Mouse (Mus musculus) neural tube, embryonic 14.5 days (tissue): ENCODE measurements at regions not wholly inside any gene's neighbourhood (a gene's known extent, or its start where the extent isn't known, plus 50 kb on each side); places are given as distances from the start of the nearest gene placed in this dataset.
"Not testable (repeated sequence)": the region's sequence is repeated elsewhere in the genome, so short reads cannot be mapped to it uniquely, and the experiment has no call there.

Source experiments
- ATAC-seq: fragments of 200-750 bp; cut with Nextera tagmentation; 2 replicates; pipeline ENCODE4 v1.8.0; 2017; ENCODE audit warnings: low read depth, mild to moderate bottlenecking, moderate TSS enrichment, moderate library complexity
- H3K27ac ChIP-seq: fragments of 300-500 bp; sonication (generic); 2 replicates; pipeline ENCODE4 v1.5.1; 2014; ENCODE audit warnings: low read depth, mild to moderate bottlenecking, control low read depth, low read length, moderate library complexity, mixed read lengths
- H3K27me3 ChIP-seq: fragments of 300-500 bp; sonication (generic); 2 replicates; pipeline ENCODE4 v1.6.1; 2014; ENCODE audit warnings: low read length; ENCODE audit not compliant: control insufficient read depth, insufficient read depth
- H3K36me3 ChIP-seq: fragments of 300-500 bp; sonication (generic); 2 replicates; pipeline ENCODE4 v1.6.1; 2014; ENCODE audit warnings: low read length, mixed read lengths; ENCODE audit not compliant: control insufficient read depth, insufficient read depth
- H3K4me1 ChIP-seq: fragments of 300-500 bp; sonication (generic); 2 replicates; pipeline ENCODE4 v1.6.1; 2014; ENCODE audit warnings: low read length; ENCODE audit not compliant: control insufficient read depth, insufficient read depth
- H3K4me2 ChIP-seq: fragments of 300-500 bp; sonication (generic); 2 replicates; pipeline ENCODE4 v1.6.1; 2014; ENCODE audit warnings: mild to moderate bottlenecking, low read depth, low read length, control low read depth
- H3K4me3 ChIP-seq: fragments of 300-500 bp; sonication (generic); 2 replicates; pipeline ENCODE4 v1.5.1; 2014; ENCODE audit warnings: low read depth, low read length, control low read depth, mixed read lengths
- H3K9ac ChIP-seq: fragments of 300-500 bp; sonication (generic); replicated peaks from 2 replicates; pipeline ENCODE4 v1.6.1; 2014; ENCODE audit warnings: low read depth, mild to moderate bottlenecking, control low read depth, low read length, mixed read lengths
- H3K9me3 ChIP-seq: fragments of 300-500 bp; sonication (generic); 2 replicates; pipeline ENCODE4 v1.6.1; 2016; ENCODE audit warnings: low read length; ENCODE audit not compliant: control insufficient read depth
- WGBS: fragments of 180-500 bp; shearing (Covaris S2); extraction: QIAGEN DNeasy Blood & Tissue Kit; methylation state at CpG from one replicate; pipeline ENCODE4 v1.1.7; 2014; 5-methylcytosine and 5-hydroxymethylcytosine counted together

GRCm38 (mm10) chr12:79988401-79989358 lies 124.1 kb downstream of the Zfp36l1 start:
- H3K4me3 ChIP-seq = no peak overlapping the region
- H3K9ac ChIP-seq = no peak overlapping the region
- no peaks in the 10 kb centered on the region for H3K9me3 ChIP-seq
- no peaks in the 10 kb centered on the region for H3K36me3 ChIP-seq
- 74% methylated on average over 11 of the region's 11 CpGs for WGBS
- H3K4me1 ChIP-seq = peaks cover 11% of the 10 kb centered on the region
- ATAC-seq = peak; percentile 49
- peak overlapping the region; percentile 34; the same call in 1 of the 2 replicates for H3K27ac ChIP-seq
- H3K4me2 ChIP-seq = no peak overlapping the region
- H3K27me3 ChIP-seq = no peaks in the 10 kb centered on the region

GRCm38 (mm10) chr12:79986241-79986976 lies 126.4 kb downstream of the Zfp36l1 start:
- Histone ChIP-seq H3K4me1 (peaks cover 10% of the 10 kb centered on the region), H3K4me3 (no peak overlapping the region), H3K9ac (no peak overlapping the region), H3K27ac (no peak overlapping the region), H3K36me3 (no peaks in the 10 kb centered on the region), H3K27me3 (no peaks in the 10 kb centered on the region), H3K9me3 (no peaks in the 10 kb centered on the region), H3K4me2 (no peak overlapping the region)
- WGBS = 55% methylated on average over 9 of the region's 9 CpGs
- no peak for ATAC-seq

GRCm38 (mm10) chr12:79984985-79985747 lies 127.6 kb downstream of the Zfp36l1 start:
- no peak for ATAC-seq
- Histone ChIP-seq H3K4me2 (no peak overlapping the region), H3K27me3 (no peaks in the 10 kb centered on the region), H3K27ac (no peak overlapping the region), H3K9ac (no peak overlapping the region), H3K9me3 (no peaks in the 10 kb centered on the region), H3K4me1 (peaks cover 10% of the 10 kb centered on the region), H3K36me3 (no peaks in the 10 kb centered on the region), H3K4me3 (no peak overlapping the region)
- 93% methylated on average over 5 of the region's 5 CpGs for WGBS

- H3K27me3 ChIP-seq = no peaks in the 10 kb centered on the region
- H3K36me3 ChIP-seq = no peaks in the 10 kb centered on the region
- no peak overlapping the region for H3K4me2 ChIP-seq
- peaks cover 3% of the 10 kb centered on the region for H3K4me1 ChIP-seq
- H3K9ac ChIP-seq = no peak overlapping the region
- 58% methylated on average over 10 of the region's 10 CpGs for WGBS
- H3K27ac ChIP-seq = no peak overlapping the region
- ATAC-seq = no peak
- H3K9me3 ChIP-seq = no peaks in the 10 kb centered on the region
- no peak overlapping the region for H3K4me3 ChIP-seq
Measured at GRCm38 (mm10) chr12:79984025-79984790, 128.6 kb downstream of the Zfp36l1 start.

GRCm38 (mm10) chr12:79983232-79983631 lies 129.6 kb downstream of the Zfp36l1 start:
- Histone ChIP-seq H3K4me2 (no peak overlapping the region), H3K9ac (no peak overlapping the region), H3K4me1 (no peaks in the 10 kb centered on the region), H3K4me3 (no peak overlapping the region), H3K9me3 (no peaks in the 10 kb centered on the region), H3K27ac (no peak overlapping the region), H3K27me3 (no peaks in the 10 kb centered on the region), H3K36me3 (no peaks in the 10 kb centered on the region)
- WGBS = 76% methylated on average over 6 of the region's 6 CpGs
- no peak for ATAC-seq

- not testable (repeated sequence) for H3K36me3 ChIP-seq, ATAC-seq, H3K27me3 ChIP-seq, H3K4me2 ChIP-seq, H3K9me3 ChIP-seq, H3K4me3 ChIP-seq, H3K4me1 ChIP-seq, H3K27ac ChIP-seq, H3K9ac ChIP-seq
- 92% methylated on average over 1 of the region's 1 CpGs for WGBS
Measured at GRCm38 (mm10) chr12:79982497-79982896, 130.3 kb downstream of the Zfp36l1 start.

GRCm38 (mm10) chr12:79980711-79981110 lies 132.1 kb downstream of the Zfp36l1 start:
- no peaks in the 10 kb centered on the region for H3K9me3 ChIP-seq
- no peak overlapping the region for H3K9ac ChIP-seq
- ATAC-seq = no peak
- no peaks in the 10 kb centered on the region for H3K4me1 ChIP-seq
- H3K27ac ChIP-seq = no peak overlapping the region
- H3K27me3 ChIP-seq = no peaks in the 10 kb centered on the region
- H3K36me3 ChIP-seq = no peaks in the 10 kb centered on the region
- H3K4me3 ChIP-seq = no peak overlapping the region
- 89% methylated on average over 4 of the region's 4 CpGs for WGBS
- no peak overlapping the region for H3K4me2 ChIP-seq

- 99% methylated on average over 3 of the region's 3 CpGs for WGBS
- ATAC-seq = no peak
- Histone ChIP-seq H3K36me3 (no peaks in the 10 kb centered on the region), H3K9me3 (no peaks in the 10 kb centered on the region), H3K9ac (no peak overlapping the region), H3K27me3 (no peaks in the 10 kb centered on the region), H3K4me1 (no peaks in the 10 kb centered on the region), H3K4me2 (no peak overlapping the region), H3K27ac (no peak overlapping the region), H3K4me3 (no peak overlapping the region)
Measured at GRCm38 (mm10) chr12:79977136-79977535, 135.7 kb downstream of the Zfp36l1 start.
